Mouse (Mus musculus) liver, adult 2 months (tissue): ENCODE results near the gene Agpat2.

ENCODE experiments used
- CTCF ChIP-seq: fragments of 200-500 bp; IDR thresholded peaks from 2 replicates; pipeline ENCODE4 v1.5.1; 2011; ENCODE audit warnings: low read depth, low read length, control low read depth
- POLR2A ChIP-seq: fragments of 200-500 bp; IDR thresholded peaks from 2 replicates; pipeline ENCODE4 v1.6.1; 2011; ENCODE audit warnings: low read length, control low read depth; ENCODE audit not compliant: insufficient read depth; ENCODE audit errors: extremely low read depth

DNA sequence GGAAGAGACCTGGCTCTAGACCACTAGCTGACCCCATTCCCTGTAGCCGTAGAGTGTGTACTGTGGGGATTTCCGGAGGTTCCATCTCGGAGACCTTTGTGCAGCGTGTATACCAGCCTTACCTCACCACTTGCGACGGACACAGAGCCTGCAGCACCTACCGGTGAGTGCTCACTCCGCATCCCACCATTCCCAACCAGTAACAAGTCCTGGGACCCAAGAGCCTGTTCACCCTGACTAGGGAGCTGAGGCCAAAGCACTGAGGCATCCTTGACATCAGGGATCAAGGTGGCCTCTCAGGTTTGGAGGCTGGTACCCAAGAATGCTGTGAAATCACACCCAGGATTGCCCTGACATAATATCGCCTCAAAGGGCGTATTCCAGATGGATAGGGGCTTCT, 14.9 kb downstream of the Agpat2 start:
- TF ChIP-seq POLR2A (no peak), CTCF (no peak)
